Mouse (Mus musculus): ENCODE data around the gene Topors.

GRCm38 (mm10) chr4:40269430-40270032 is at the start of gene Topors, which contains the start of gene Smim27:
- no peak for TF ChIP-seq CTCF (conservative IDR thresholded peaks at IDR 0.05; ENCODE audit: low read length)
- TF ChIP-seq POU5F1 (IDR thresholded peaks at IDR 0.05; ENCODE audit: borderline replicate concordance, low read length) = no peak
